Mouse (Mus musculus): ENCODE results near the gene Kif27. TPM values are rescaled to one million over a fixed set of nuclear protein-coding genes. Genes with fewer than 3 reads are reported as not detected.
A peak's percentile ranks its signal among the peaks of the same experiment; 100 is the strongest.

Kif27 gene
- polyA plus RNA-seq, 1 experiment from 2014 or later, result 0.32 TPM

DNA sequence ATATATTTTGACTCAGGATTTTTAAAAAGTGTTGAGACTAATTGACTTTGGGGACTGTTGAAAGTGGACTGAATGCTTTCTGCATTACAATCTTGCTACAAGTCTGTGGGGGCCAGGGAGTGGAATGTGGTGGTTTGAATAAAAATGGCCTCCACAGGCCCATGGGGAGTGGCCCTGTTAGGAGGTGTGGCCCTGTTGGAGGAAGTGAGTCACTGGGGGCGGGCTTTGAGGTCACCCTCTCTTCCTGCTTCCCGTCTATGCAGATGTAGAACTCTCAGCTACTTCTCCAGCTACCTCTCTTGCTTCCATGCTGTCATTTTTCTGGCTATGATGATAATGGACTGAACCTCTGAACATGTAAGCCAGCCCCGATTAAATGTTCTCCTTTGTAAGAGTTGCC lies 60.2 kb downstream of the Kif27 start:
- H3K4me3 ChIP-seq (ENCODE audit: low read length), result no peak overlapping the region
- no peak overlapping the region for H3K9ac ChIP-seq (ENCODE audit: low read depth, low read length)

DNA sequence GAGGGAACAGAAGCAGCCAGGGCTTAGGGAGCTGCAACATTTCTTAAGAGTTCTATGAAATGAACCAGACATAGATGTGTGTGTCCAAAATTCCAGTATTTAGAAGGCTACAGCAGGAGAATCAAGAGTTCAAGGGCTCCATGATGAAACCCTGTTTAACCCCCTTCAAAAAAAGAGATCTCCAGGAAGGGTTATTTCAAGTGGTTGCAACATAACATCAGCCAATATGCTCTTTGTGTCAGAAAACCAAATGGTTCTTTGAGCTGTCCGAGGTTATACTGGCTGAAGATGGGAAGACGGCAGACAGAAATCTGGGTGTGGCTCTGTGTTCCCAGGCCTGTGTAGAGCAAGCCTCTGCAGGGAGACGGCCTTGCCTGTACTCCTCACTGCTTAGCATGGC lies 63.3 kb downstream of the Kif27 start:
- Histone ChIP-seq H3K36me3 (ENCODE audit: control insufficient read depth, insufficient read depth, low read length) (no peaks in the 10 kb centered on the region), H3K9me3 (ENCODE audit: control insufficient read depth, low read length) (no peaks in the 10 kb centered on the region), H3K9ac (ENCODE audit: low read depth, low read length) (no peak overlapping the region), H3K4me2 (ENCODE audit: low read depth, low read length) (no peak overlapping the region), H3K27me3 (replicated peaks; ENCODE audit: control insufficient read depth, insufficient read depth, low read length) (no peaks in the 10 kb centered on the region), H3K27ac (ENCODE audit: low read length) (no peak overlapping the region), H3K4me3 (ENCODE audit: low read length) (no peak overlapping the region), H3K4me1 (ENCODE audit: control insufficient read depth, insufficient read depth, low read length) (no peaks in the 10 kb centered on the region)
- WGBS, result 56% methylated on average over 3 of the region's 3 CpGs
- ATAC-seq, result no peak

More for the DNA sequence above, 60.2 kb downstream of the Kif27 start:
- Histone ChIP-seq H3K27ac (ENCODE audit: low read length) (no peak overlapping the region), H3K36me3 (ENCODE audit: control insufficient read depth, insufficient read depth, low read length) (no peaks in the 10 kb centered on the region), H3K4me2 (ENCODE audit: low read depth, low read length) (no peak overlapping the region), H3K27me3 (replicated peaks; ENCODE audit: control insufficient read depth, insufficient read depth, low read length) (no peaks in the 10 kb centered on the region), H3K4me1 (ENCODE audit: control insufficient read depth, insufficient read depth, low read length) (no peaks in the 10 kb centered on the region), H3K9me3 (ENCODE audit: control insufficient read depth, low read length) (no peaks in the 10 kb centered on the region)
- no peak for ATAC-seq
- WGBS, result 85% methylated on average over 3 of the region's 3 CpGs

DNA sequence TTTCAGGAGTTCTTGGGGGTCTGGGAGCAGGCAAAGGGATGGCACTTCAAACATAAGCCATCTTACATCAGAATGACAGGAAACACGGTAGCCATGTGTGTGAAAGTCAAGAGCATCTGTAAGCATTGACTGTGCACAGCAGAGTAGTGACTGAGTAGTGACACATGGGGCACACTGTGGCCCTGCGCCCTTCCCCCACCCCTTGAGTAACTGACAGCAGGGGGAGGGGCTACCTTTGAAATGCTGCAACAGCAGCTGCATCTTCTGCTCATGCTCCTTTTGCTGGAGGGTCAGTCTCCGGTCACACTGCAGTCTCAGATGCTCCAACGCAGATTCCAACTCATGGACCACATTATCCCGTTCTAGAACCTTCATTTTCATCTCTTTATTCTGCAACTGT lies 66.1 kb downstream of the Kif27 start:
- no peak overlapping the region for H3K4me3 ChIP-seq (ENCODE audit: low read length)
- no peaks in the 10 kb centered on the region for H3K4me1 ChIP-seq (ENCODE audit: control insufficient read depth, insufficient read depth, low read length)
- no peaks in the 10 kb centered on the region for H3K27me3 ChIP-seq (replicated peaks; ENCODE audit: control insufficient read depth, insufficient read depth, low read length)
- 28% methylated on average over 5 of the region's 5 CpGs for WGBS
- ATAC-seq, result no peak
- no peaks in the 10 kb centered on the region for H3K36me3 ChIP-seq (ENCODE audit: control insufficient read depth, insufficient read depth, low read length)
- H3K9me3 ChIP-seq (ENCODE audit: control insufficient read depth, low read length), result no peaks in the 10 kb centered on the region
- no peak overlapping the region for H3K27ac ChIP-seq (ENCODE audit: low read length)
- H3K9ac ChIP-seq (ENCODE audit: low read depth, low read length), result no peak overlapping the region
- no peak overlapping the region for H3K4me2 ChIP-seq (ENCODE audit: low read depth, low read length)

DNA sequence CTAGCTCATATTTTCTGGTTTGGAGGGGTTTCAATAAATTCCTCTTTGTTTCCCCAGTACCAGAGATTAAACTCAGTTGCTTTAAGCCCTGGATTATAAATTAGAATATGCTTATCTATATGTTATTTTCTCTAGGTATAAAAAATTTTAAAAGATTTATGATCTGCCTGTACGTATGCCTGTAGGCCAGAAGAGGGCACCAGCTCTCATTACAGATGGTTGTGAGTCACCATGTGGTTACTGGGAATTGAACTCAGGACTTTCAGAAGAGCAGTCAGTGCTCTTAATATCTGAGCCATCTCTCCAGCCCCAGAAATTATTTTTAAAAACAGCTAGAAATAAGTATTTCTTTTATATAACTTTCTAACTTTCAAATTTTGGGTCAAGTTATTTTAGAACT lies 69.6 kb downstream of the Kif27 start:
- H3K4me1 ChIP-seq (ENCODE audit: control insufficient read depth, insufficient read depth, low read length), result no peaks in the 10 kb centered on the region
- H3K9ac ChIP-seq (ENCODE audit: low read depth, low read length), result no peak overlapping the region
- no peaks in the 10 kb centered on the region for H3K36me3 ChIP-seq (ENCODE audit: control insufficient read depth, insufficient read depth, low read length)
- ATAC-seq, result no peak
- no peak overlapping the region for H3K27ac ChIP-seq (ENCODE audit: low read length)
- no peak overlapping the region for H3K4me2 ChIP-seq (ENCODE audit: low read depth, low read length)
- H3K9me3 ChIP-seq (ENCODE audit: control insufficient read depth, low read length), result no peaks in the 10 kb centered on the region
- H3K4me3 ChIP-seq (ENCODE audit: low read length), result no peak overlapping the region
- WGBS, result 70% methylated on average over 1 of the region's 1 CpGs
- no peaks in the 10 kb centered on the region for H3K27me3 ChIP-seq (replicated peaks; ENCODE audit: control insufficient read depth, insufficient read depth, low read length)

DNA sequence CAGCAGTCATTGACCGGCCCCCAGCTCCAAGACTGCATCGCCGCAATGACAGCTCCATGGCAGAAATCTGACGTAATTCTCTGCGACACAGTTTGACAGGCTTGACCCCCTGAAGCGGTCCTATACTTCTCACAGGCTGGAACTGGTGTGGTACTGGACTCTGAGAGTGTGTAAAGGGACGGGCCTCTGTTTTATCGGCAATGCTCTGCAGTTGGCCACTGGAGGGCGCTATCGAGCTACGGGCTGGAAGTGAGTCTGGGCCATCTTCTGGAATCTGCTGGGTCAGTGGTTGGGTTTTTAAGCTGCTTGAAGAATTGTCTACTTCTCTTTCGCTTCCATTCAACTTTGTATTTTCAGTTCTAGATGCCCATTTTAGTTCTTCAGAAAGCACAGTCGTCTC lies 71.1 kb downstream of the Kif27 start:
- WGBS, result 17% methylated on average over 13 of the region's 13 CpGs
- Histone ChIP-seq H3K4me2 (ENCODE audit: low read depth, low read length) (no peak overlapping the region), H3K4me1 (ENCODE audit: control insufficient read depth, insufficient read depth, low read length) (no peaks in the 10 kb centered on the region), H3K9me3 (ENCODE audit: control insufficient read depth, low read length) (no peaks in the 10 kb centered on the region), H3K9ac (ENCODE audit: low read depth, low read length) (no peak overlapping the region), H3K27me3 (replicated peaks; ENCODE audit: control insufficient read depth, insufficient read depth, low read length) (no peaks in the 10 kb centered on the region), H3K36me3 (ENCODE audit: control insufficient read depth, insufficient read depth, low read length) (no peaks in the 10 kb centered on the region), H3K4me3 (ENCODE audit: low read length) (no peak overlapping the region), H3K27ac (ENCODE audit: low read length) (no peak overlapping the region)
- peak; percentile 50 for ATAC-seq

DNA sequence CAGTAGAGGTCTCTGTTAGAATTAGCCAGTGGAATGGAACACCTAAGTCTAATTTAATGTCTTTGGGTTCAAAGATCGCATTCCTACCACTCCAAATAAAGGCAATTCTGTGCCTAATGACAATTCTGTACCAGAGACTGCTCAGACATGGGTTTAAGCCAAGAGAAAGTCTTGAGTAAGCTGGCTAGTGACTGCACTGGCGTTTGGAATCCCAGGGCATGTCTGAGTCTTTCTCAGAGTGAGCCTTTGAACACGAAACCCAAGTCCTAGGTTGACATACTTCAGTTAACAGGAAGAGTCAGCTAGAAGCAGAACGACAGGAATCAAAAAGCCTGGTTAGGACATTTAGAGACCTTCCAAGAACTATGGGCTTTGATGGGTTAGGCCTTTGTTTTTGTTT lies 75.5 kb downstream of the Kif27 start:
- Histone ChIP-seq H3K9ac (ENCODE audit: low read depth, low read length) (no peak overlapping the region), H3K4me3 (ENCODE audit: low read length) (no peak overlapping the region), H3K27me3 (replicated peaks; ENCODE audit: control insufficient read depth, insufficient read depth, low read length) (no peaks in the 10 kb centered on the region), H3K4me2 (ENCODE audit: low read depth, low read length) (no peak overlapping the region), H3K36me3 (ENCODE audit: control insufficient read depth, insufficient read depth, low read length) (no peaks in the 10 kb centered on the region), H3K4me1 (ENCODE audit: control insufficient read depth, insufficient read depth, low read length) (no peaks in the 10 kb centered on the region), H3K9me3 (ENCODE audit: control insufficient read depth, low read length) (no peaks in the 10 kb centered on the region), H3K27ac (ENCODE audit: low read length) (no peak overlapping the region)
- WGBS, result 67% methylated on average over 4 of the region's 4 CpGs
- no peak for ATAC-seq

DNA sequence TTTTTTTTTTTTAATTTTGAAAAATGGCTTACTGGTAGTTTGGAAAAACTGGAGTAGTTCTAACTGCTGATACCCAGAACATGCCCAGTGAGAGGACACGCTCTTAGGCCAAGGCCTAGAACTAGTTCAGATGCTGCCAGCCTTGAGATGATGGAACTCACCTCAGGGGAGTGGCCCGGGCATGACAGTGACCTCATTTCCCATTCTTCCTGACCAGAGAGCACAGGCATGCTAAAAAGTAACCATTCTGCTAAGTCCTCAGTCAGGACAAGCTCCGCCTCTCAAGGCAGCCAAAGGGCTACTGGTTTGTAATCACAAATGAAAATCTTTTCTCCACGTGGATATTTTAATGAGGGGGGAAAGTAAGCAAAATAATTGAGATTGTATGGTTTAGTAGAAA lies 77.0 kb downstream of the Kif27 start:
- 67% methylated on average over 4 of the region's 4 CpGs for WGBS
- ATAC-seq, result no peak
- Histone ChIP-seq H3K36me3 (ENCODE audit: control insufficient read depth, insufficient read depth, low read length) (no peaks in the 10 kb centered on the region), H3K9me3 (ENCODE audit: control insufficient read depth, low read length) (no peaks in the 10 kb centered on the region), H3K4me1 (ENCODE audit: control insufficient read depth, insufficient read depth, low read length) (no peaks in the 10 kb centered on the region), H3K27me3 (replicated peaks; ENCODE audit: control insufficient read depth, insufficient read depth, low read length) (no peaks in the 10 kb centered on the region), H3K27ac (ENCODE audit: low read length) (no peak overlapping the region), H3K4me3 (ENCODE audit: low read length) (no peak overlapping the region), H3K9ac (ENCODE audit: low read depth, low read length) (no peak overlapping the region), H3K4me2 (ENCODE audit: low read depth, low read length) (no peak overlapping the region)

DNA sequence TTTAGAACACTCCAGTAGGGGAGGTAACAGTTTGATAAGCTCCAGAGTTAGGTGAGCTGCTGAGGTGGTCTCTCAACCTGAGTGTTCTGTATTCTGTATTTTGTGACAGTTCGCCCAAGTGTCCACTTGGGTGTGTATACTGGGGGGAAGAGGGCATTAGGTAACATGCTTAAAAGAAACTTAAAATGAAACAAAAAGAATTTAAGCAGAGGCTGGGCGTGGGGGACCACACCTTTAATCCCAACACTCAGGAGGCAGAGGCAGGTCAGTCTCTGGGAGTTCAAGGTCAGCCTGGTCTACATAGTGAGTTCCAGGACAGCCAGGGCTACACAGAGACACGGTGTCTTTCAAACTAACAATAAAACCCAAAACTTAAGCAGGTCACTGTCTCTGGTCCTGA lies 78.4 kb downstream of the Kif27 start:
- Histone ChIP-seq H3K27me3 (replicated peaks; ENCODE audit: control insufficient read depth, insufficient read depth, low read length) (no peaks in the 10 kb centered on the region), H3K9me3 (ENCODE audit: control insufficient read depth, low read length) (no peaks in the 10 kb centered on the region), H3K4me3 (ENCODE audit: low read length) (no peak overlapping the region), H3K27ac (ENCODE audit: low read length) (no peak overlapping the region), H3K9ac (ENCODE audit: low read depth, low read length) (no peak overlapping the region), H3K4me2 (ENCODE audit: low read depth, low read length) (no peak overlapping the region), H3K4me1 (ENCODE audit: control insufficient read depth, insufficient read depth, low read length) (no peaks in the 10 kb centered on the region), H3K36me3 (ENCODE audit: control insufficient read depth, insufficient read depth, low read length) (no peaks in the 10 kb centered on the region)
- 82% methylated on average over 3 of the region's 3 CpGs for WGBS
- ATAC-seq, result no peak

DNA sequence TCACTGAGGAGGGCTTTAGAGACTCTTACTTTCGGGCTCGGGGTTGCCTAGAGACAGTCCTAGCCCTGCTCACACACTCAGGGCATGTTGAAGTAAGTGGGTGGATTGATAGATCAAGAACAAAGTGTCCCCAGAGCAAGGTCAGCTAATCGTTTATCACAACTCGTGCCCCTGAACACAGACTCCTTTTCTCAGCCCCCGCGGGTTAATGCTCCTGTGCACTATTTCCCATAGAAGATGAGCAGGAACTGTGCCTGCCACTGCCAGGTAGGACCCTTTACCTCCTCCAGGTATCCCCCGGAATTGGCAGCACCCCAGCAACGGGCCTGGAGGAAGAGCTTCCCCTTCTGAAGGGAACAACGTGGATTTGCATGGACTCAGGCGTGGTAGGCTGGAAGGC lies 82.7 kb downstream of the Kif27 start:
- Histone ChIP-seq H3K9me3 (ENCODE audit: control insufficient read depth, low read length) (no peaks in the 10 kb centered on the region), H3K27me3 (replicated peaks; ENCODE audit: control insufficient read depth, insufficient read depth, low read length) (no peaks in the 10 kb centered on the region), H3K9ac (ENCODE audit: low read depth, low read length) (no peak overlapping the region), H3K4me1 (ENCODE audit: control insufficient read depth, insufficient read depth, low read length) (peaks cover 13% of the 10 kb centered on the region), H3K4me3 (ENCODE audit: low read length) (no peak overlapping the region), H3K4me2 (ENCODE audit: low read depth, low read length) (no peak overlapping the region), H3K36me3 (ENCODE audit: control insufficient read depth, insufficient read depth, low read length) (no peaks in the 10 kb centered on the region), H3K27ac (ENCODE audit: low read length) (no peak overlapping the region)
- ATAC-seq, result no peak
- 77% methylated on average over 10 of the region's 10 CpGs for WGBS

DNA sequence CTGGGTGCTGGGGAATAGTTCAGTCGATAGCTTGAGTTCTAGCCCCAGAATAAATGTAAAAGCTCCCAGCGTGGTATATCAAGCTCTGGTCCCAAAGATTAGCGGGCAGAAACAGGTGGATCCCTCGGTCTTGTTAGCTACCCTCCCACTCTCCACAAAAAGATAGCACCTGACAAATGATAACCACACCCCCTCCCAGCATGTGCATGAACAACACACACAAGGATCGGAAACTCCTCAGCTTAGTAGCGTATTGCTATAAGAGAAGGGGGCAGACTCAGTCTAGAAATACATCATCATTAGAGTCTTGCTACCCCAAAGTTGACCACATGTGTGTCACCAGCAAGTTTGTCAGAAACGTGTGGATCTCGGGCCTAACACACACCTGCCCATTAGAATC lies 83.3 kb downstream of the Kif27 start, which contains the start of gene Gkap1:
Gkap1 (minus strand) TSS at position 101 of the 400 bp plus-strand sequence.
- no peak for ATAC-seq
- 73% methylated on average over 8 of the region's 8 CpGs for WGBS
- peaks cover 13% of the 10 kb centered on the region for H3K4me1 ChIP-seq (ENCODE audit: control insufficient read depth, insufficient read depth, low read length)

More for the DNA sequence above, 83.3 kb downstream of the Kif27 start, which contains the start of gene Gkap1:
- Histone ChIP-seq H3K36me3 (ENCODE audit: control insufficient read depth, insufficient read depth, low read length) (no peaks in the 10 kb centered on the region), H3K4me3 (ENCODE audit: low read length) (peak within 1 kb of the TSS; percentile 89), H3K9ac (ENCODE audit: low read depth, low read length) (peak within 1 kb of the TSS; percentile 85), H3K27ac (ENCODE audit: low read length) (peak within 1 kb of the TSS; percentile 79), H3K9me3 (ENCODE audit: control insufficient read depth, low read length) (no peaks in the 10 kb centered on the region), H3K27me3 (replicated peaks; ENCODE audit: control insufficient read depth, insufficient read depth, low read length) (no peaks in the 10 kb centered on the region), H3K4me2 (ENCODE audit: low read depth, low read length) (peak within 1 kb of the TSS; percentile 91)
